ENCODE assay signal across 7 mouse cellular contexts in the genomic region with DNA sequence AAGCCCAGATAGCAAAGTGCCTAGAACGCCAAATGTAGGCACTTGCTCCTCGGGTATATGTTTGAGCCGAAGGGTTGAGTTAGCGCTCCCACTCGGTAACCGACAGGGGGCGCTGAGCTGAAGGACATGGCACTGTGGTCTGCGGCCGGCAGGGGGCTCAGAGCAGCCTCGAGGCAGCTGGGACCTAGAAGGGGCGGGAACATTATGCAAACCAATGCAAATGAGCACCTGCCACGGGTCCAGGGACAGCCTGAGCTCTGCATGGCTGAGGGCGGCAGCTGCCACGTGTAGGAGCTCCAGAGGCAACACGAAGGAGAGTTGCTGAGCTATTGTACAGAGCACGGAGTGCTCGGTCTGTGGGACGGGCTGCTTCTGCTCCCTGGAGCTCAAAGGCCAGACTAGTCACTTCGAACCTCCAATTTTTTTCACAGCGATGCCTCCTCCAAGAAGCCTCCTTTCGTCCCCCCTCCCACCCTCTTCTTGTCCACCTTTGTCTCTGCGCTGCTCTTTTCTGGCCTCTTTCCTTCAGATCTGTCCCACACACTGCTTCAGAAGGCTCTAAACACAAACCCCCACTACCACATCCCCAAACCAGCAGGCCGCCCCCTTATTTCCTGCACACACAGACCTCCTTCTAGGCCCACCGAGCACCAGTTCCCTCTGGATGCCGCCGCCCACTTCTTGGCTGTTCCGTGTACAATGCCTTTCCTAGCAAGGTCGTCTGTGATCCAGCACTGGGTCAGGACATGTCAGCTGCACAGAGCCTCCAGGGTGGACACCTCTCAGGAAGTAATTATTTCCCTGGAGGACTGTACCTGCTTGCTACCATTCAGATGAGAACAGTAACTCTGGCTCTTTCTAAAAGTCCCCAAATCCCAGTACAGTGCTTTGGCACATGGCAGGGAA. TPM values are rescaled to one million over a fixed set of nuclear protein-coding genes. Genes with fewer than 3 reads are reported as not detected.
DNase-seq lines count a peak whose midpoint lies in the region; ATAC-seq and TF ChIP-seq lines count a peak whose summit lies in the region.

No protein-coding gene starts in this region.

- no peak overlapping the region; the same call in 1 of the 2 replicates for H3K4me3 ChIP-seq in G1E (ENCODE audit: low read depth, low read length)
- H3K4me3 ChIP-seq in hindbrain, embryonic 16.5 days (ENCODE audit: low read length), result no peak overlapping the region

- no peaks in the 10 kb centered on the region for H3K9me3 ChIP-seq in G1E (replicated peaks)
- no peaks in the 10 kb centered on the region for H3K9me3 ChIP-seq in hindbrain, embryonic 16.5 days (ENCODE audit: control insufficient read depth, low read length)

- H3K36me3 ChIP-seq in G1E (replicated peaks), result no peaks in the 10 kb centered on the region
- no peaks in the 10 kb centered on the region for H3K36me3 ChIP-seq in hindbrain, embryonic 16.5 days (ENCODE audit: control insufficient read depth, insufficient read depth, low read length)

- no peak overlapping the region for H3K9ac ChIP-seq in hindbrain, embryonic 16.5 days (ENCODE audit: low read depth, low read length)

- TF ChIP-seq CTCF in G1E (IDR thresholded peaks at IDR 0.05; ENCODE audit: low read depth, low read length), result peak; percentile 71

- no peak overlapping the region for H3K27ac ChIP-seq in hindbrain, embryonic 16.5 days (ENCODE audit: low read depth, low read length)

- H3K4me1 ChIP-seq in G1E (ENCODE audit: insufficient read depth, low read depth, low read length), result peaks cover 4% of the 10 kb centered on the region
- H3K4me1 ChIP-seq in hindbrain, embryonic 16.5 days (ENCODE audit: control insufficient read depth, insufficient read depth, low read depth, low read length), result 0 out of 2 replicates have a peak, but pooled peaks cover 7% of the 10 kb centered on the region

- whole genome bisulfite sequencing in hindbrain, embryonic 16.5 days, result 32% methylated on average over 27 of the region's 28 CpGs

- peaks cover 30% of the 10 kb centered on the region; the same call in 1 of the 2 replicates for H3K27me3 ChIP-seq in G1E (ENCODE audit: insufficient read depth, low read length)
- no peaks in the 10 kb centered on the region for H3K27me3 ChIP-seq in hindbrain, embryonic 16.5 days (replicated peaks; ENCODE audit: control insufficient read depth, insufficient read depth, low read length)

- no peak overlapping the region for H3K4me2 ChIP-seq in hindbrain, embryonic 16.5 days (ENCODE audit: low read length)

- peak; percentile 54 for ATAC-seq in G1E (ENCODE audit: extremely low read depth, insufficient number of reproducible peaks, low FRiP score, poor library complexity, severe bottlenecking)
- ATAC-seq in erythroblast, adult 5-6 weeks (replicated peaks; ENCODE audit: low FRiP score, poor library complexity, severe bottlenecking), result peak; percentile 79
- ATAC-seq in hindbrain, embryonic 16.5 days, result peak; percentile 84

- peak; percentile 47 for DNase-seq in G1E (ENCODE audit: low spot score)
- peak; percentile 96 for DNase-seq in brain, adult 2 months (ENCODE audit: low read depth, low spot score)
- DNase-seq in layer of hippocampus, postnatal 36 days, result peak; percentile 83 to 88
- DNase-seq in lung, postnatal 36 days, result peak; percentile 53
- peak; percentile 94 for DNase-seq in right cerebral cortex, adult 18-20 months

RNA-seq across cellular contexts. Expression of gene Tmem54, which starts 8.0 kb away (rescaled TPM):
- total RNA-seq in G1E (2014; fragmentation: Nextera tagmentation), result not detected in 2 replicates
- not detected in 2 replicates for total RNA-seq in G1E (2017)
- not detected in 2 replicates for polyA plus RNA-seq in G1E (2012)
- total RNA-seq in erythroblast, adult 5-6 weeks (2015; ENCODE audit: low replicate concordance), result not detected in 2 replicates
- total RNA-seq in erythroblast, adult 5-6 weeks (2017; ENCODE audit: low replicate concordance), result not detected in 2 replicates
- 0.16 and 0.20 TPM in 2 replicates for polyA plus RNA-seq in hindbrain, embryonic 16.5 days (2015; fragmentation: Nextera tagmentation; extraction: Ambion mirVana)
- not detected for total RNA-seq in layer of hippocampus, postnatal 36 days (2021)

RNA-seq across cellular contexts. Expression of gene Hpca, which starts 8.5 kb away (rescaled TPM):
- total RNA-seq in G1E (2014; fragmentation: Nextera tagmentation) (1.1 TPM in 1 of 2 replicates, not detected in the other), G1E (2017) (not detected in 2 replicates)
- not detected in 2 replicates for polyA plus RNA-seq in G1E (2012)
- total RNA-seq in erythroblast, adult 5-6 weeks (2015; ENCODE audit: low replicate concordance), result not detected in 2 replicates
- total RNA-seq in erythroblast, adult 5-6 weeks (2017; ENCODE audit: low replicate concordance), result not detected in 2 replicates
- 168 and 199 TPM in 2 replicates for polyA plus RNA-seq in hindbrain, embryonic 16.5 days (2015; fragmentation: Nextera tagmentation; extraction: Ambion mirVana)
- 1,000 to 10,000 TPM; 2,384 to 2,720 TPM for total RNA-seq in layer of hippocampus, postnatal 36 days (2021)

RNA-seq across cellular contexts. Expression of gene Fndc5, which starts 23.5 kb away (rescaled TPM):
- total RNA-seq in G1E (2014; fragmentation: Nextera tagmentation), result 25.0 and 31.2 TPM in 2 replicates
- total RNA-seq in G1E (2017), result 6.5 and 7.2 TPM in 2 replicates
- 6.7 and 9.4 TPM in 2 replicates for polyA plus RNA-seq in G1E (2012)
- total RNA-seq in erythroblast, adult 5-6 weeks (2015; ENCODE audit: low replicate concordance), result not detected in 2 replicates
- total RNA-seq in erythroblast, adult 5-6 weeks (2017; ENCODE audit: low replicate concordance), result not detected in 2 replicates
- 10.7 and 11.6 TPM in 2 replicates for polyA plus RNA-seq in hindbrain, embryonic 16.5 days (2015; fragmentation: Nextera tagmentation; extraction: Ambion mirVana)
- 10 to 100 TPM; 76.2 to 78.0 TPM for total RNA-seq in layer of hippocampus, postnatal 36 days (2021)

RNA-seq across cellular contexts. Expression of gene Rnf19b, which starts 55.3 kb away (rescaled TPM):
- total RNA-seq in G1E (2014; fragmentation: Nextera tagmentation) (10.8 and 14.2 TPM in 2 replicates), G1E (2017) (76.9 and 87.2 TPM in 2 replicates)
- 42.8 and 48.1 TPM in 2 replicates for polyA plus RNA-seq in G1E (2012)
- total RNA-seq in erythroblast, adult 5-6 weeks (2015; ENCODE audit: low replicate concordance), result 9.6 and 12.5 TPM in 2 replicates
- 19.2 and 30.5 TPM in 2 replicates for total RNA-seq in erythroblast, adult 5-6 weeks (2017; ENCODE audit: low replicate concordance)
- 30.8 and 31.6 TPM in 2 replicates for polyA plus RNA-seq in hindbrain, embryonic 16.5 days (2015; fragmentation: Nextera tagmentation; extraction: Ambion mirVana)
- total RNA-seq in layer of hippocampus, postnatal 36 days (2021), result 10 to 100 TPM; 40.7 to 45.9 TPM

Comparison
In these comparisons a context has a peak if more than half of its experiments do, and no peak if none do; other contexts are left out.
1. RNA of gene Hpca, which starts 8.5 kb away (total RNA-seq): 2,384 to 2,720 TPM in layer of hippocampus, postnatal 36 days; 1.1 TPM in G1E and not detected in erythroblast, adult 5-6 weeks; every median in the first group is over 1,000 times any median in the second.
2. RNA of gene Fndc5, which starts 23.5 kb away (total RNA-seq): 76.2 to 78.0 TPM in layer of hippocampus, postnatal 36 days and 6.5 to 31.2 TPM in G1E; not detected in erythroblast, adult 5-6 weeks; every median in the first group is over 4 times any median in the second.
3. Peak in every context shown above with its lines, with median percentiles within 50 percentile points of each other: ATAC-seq and DNase-seq.